Mouse (Mus musculus): ENCODE measurements around the gene Endov.

Endov gene

GRCm38 (mm10) chr11:119519387-119519786 is 28.2 kb downstream of the Endov start:
- DNase-seq: no peak

GRCm38 (mm10) chr11:119520005-119520712 is 29.0 kb downstream of the Endov start:
- peak; percentile 32 for DNase-seq

- DNase-seq: no peak
Measured at GRCm38 (mm10) chr11:119520713-119521063, 29.5 kb downstream of the Endov start.

GRCm38 (mm10) chr11:119521920-119522710 is 31.0 kb downstream of the Endov start:
- peak; percentile 76 for DNase-seq

- peak; percentile 84 for DNase-seq
Measured at GRCm38 (mm10) chr11:119522779-119523178, 31.6 kb downstream of the Endov start.

- peak; percentile 43 for DNase-seq
Measured at GRCm38 (mm10) chr11:119523392-119523791, 32.2 kb downstream of the Endov start.

- DNase-seq: peak; percentile 93
Measured at GRCm38 (mm10) chr11:119524545-119524949, 33.4 kb downstream of the Endov start.

GRCm38 (mm10) chr11:119526068-119526966 is 35.2 kb downstream of the Endov start:
- no peak for DNase-seq

GRCm38 (mm10) chr11:119528930-119529329 is 37.8 kb downstream of the Endov start:
- no peak for DNase-seq

- no peak for DNase-seq
Measured at GRCm38 (mm10) chr11:119532460-119532859, 41.3 kb downstream of the Endov start.

GRCm38 (mm10) chr11:119533745-119534144 is 42.6 kb downstream of the Endov start:
- no peak for DNase-seq

- no peak for DNase-seq
Measured at GRCm38 (mm10) chr11:119539944-119540343, 48.8 kb downstream of the Endov start.

GRCm38 (mm10) chr11:119540560-119540959 is 49.4 kb downstream of the Endov start:
- DNase-seq: no peak

- DNase-seq: no peak
Measured at GRCm38 (mm10) chr11:119541082-119541481, 49.9 kb downstream of the Endov start.

- DNase-seq: no peak
Measured at GRCm38 (mm10) chr11:119542371-119542770, 51.2 kb downstream of the Endov start.

GRCm38 (mm10) chr11:119542886-119543285 is 51.7 kb downstream of the Endov start:
- no peak for DNase-seq

GRCm38 (mm10) chr11:119543816-119544517 is 52.8 kb downstream of the Endov start:
- DNase-seq: no peak

GRCm38 (mm10) chr11:119544518-119545105 is 53.5 kb downstream of the Endov start:
- DNase-seq: no peak

GRCm38 (mm10) chr11:119545281-119545680 is 54.1 kb downstream of the Endov start:
- DNase-seq: no peak

- DNase-seq: no peak
Measured at GRCm38 (mm10) chr11:119545741-119546495, 54.8 kb downstream of the Endov start.

- no peak for DNase-seq
Measured at GRCm38 (mm10) chr11:119546496-119547182, 55.5 kb downstream of the Endov start.
